Mouse (Mus musculus) brown adipose tissue, adult 24 weeks (tissue): ENCODE data around the gene Nelfcd. TPM values are rescaled to one million over a fixed set of nuclear protein-coding genes. Genes with fewer than 3 reads are reported as not detected.

Experiments used
- H3K27ac ChIP-seq: fragments of 200-500 bp; replicated peaks from 2 replicates; pipeline ENCODE4 v1.5.1; 2012; ENCODE audit warnings: low read depth, mild to moderate bottlenecking, low read length
- H3K4me1 ChIP-seq: fragments of 200-500 bp; 2 replicates; pipeline ENCODE4 v1.6.1; 2012; ENCODE audit warnings: low read length, mixed read lengths; ENCODE audit not compliant: control insufficient read depth, insufficient read depth, insufficient read length
- H3K4me3 ChIP-seq: fragments of 200-500 bp; 2 replicates; pipeline ENCODE4 v1.5.1; 2012; ENCODE audit warnings: low read depth, mild to moderate bottlenecking, low read length, moderate library complexity; ENCODE audit not compliant: insufficient read depth
- polyA plus RNA-seq: library from polyadenylated mRNA; stranded (reverse); fragments of >200 nt; gene quantifications from 2 replicates; pipeline ENCODE4 v1.2.4, GENCODE M21; 2012; ENCODE audit not compliant: missing spikeins, insufficient read depth, insufficient read length

The Nelfcd gene
- polyA plus RNA-seq, result 19.5 and 27.0 TPM in 2 replicates

GRCm38 (mm10) chr2:174415731-174416310 is at the start of gene Nelfcd:
Gene Nelfcd, plus strand, starts transcription at chr2:174415804.
- H3K27ac ChIP-seq, result peak within 1 kb of the TSS; percentile 22
- peaks cover 7% of the 10 kb centered on the region; the same call in 1 of the 2 replicates for H3K4me1 ChIP-seq
- H3K4me3 ChIP-seq, result peak within 1 kb of the TSS; percentile 86

GRCm38 (mm10) chr2:174366571-174366970 is 49.0 kb upstream of the Nelfcd start:
- no peak overlapping the region for H3K4me3 ChIP-seq
- H3K4me1 ChIP-seq, result no peaks in the 10 kb centered on the region
- no peak overlapping the region for H3K27ac ChIP-seq

GRCm38 (mm10) chr2:174381021-174381420 is 34.6 kb upstream of the Nelfcd start:
- Histone ChIP-seq H3K4me3 (no peak overlapping the region), H3K27ac (no peak overlapping the region), H3K4me1 (no peaks in the 10 kb centered on the region)

- no peak overlapping the region for H3K4me3 ChIP-seq
- H3K27ac ChIP-seq, result no peak overlapping the region
- H3K4me1 ChIP-seq, result 0 out of 2 replicates have a peak, but pooled peaks cover 2% of the 10 kb centered on the region
Measured at GRCm38 (mm10) chr2:174391936-174392335, 23.7 kb upstream of the Nelfcd start.

GRCm38 (mm10) chr2:174392554-174392953 is 23.1 kb upstream of the Nelfcd start:
- no peak overlapping the region for H3K4me3 ChIP-seq
- H3K4me1 ChIP-seq, result 0 out of 2 replicates have a peak, but pooled peaks cover 2% of the 10 kb centered on the region
- no peak overlapping the region for H3K27ac ChIP-seq

- Histone ChIP-seq H3K27ac (no peak overlapping the region), H3K4me3 (no peak overlapping the region), H3K4me1 (0 out of 2 replicates have a peak, but pooled peaks cover 2% of the 10 kb centered on the region)
Measured at GRCm38 (mm10) chr2:174393383-174393782, 22.2 kb upstream of the Nelfcd start.

GRCm38 (mm10) chr2:174396643-174397042 is 19.0 kb upstream of the Nelfcd start:
- 0 out of 2 replicates have a peak, but pooled peaks cover 2% of the 10 kb centered on the region for H3K4me1 ChIP-seq
- no peak overlapping the region for H3K27ac ChIP-seq
- H3K4me3 ChIP-seq, result no peak overlapping the region

- no peak overlapping the region for H3K27ac ChIP-seq
- no peak overlapping the region for H3K4me3 ChIP-seq
- H3K4me1 ChIP-seq, result 0 out of 2 replicates have a peak, but pooled peaks cover 2% of the 10 kb centered on the region
Measured at GRCm38 (mm10) chr2:174397065-174397464, 18.5 kb upstream of the Nelfcd start.

- H3K4me1 ChIP-seq, result 0 out of 2 replicates have a peak, but pooled peaks cover 2% of the 10 kb centered on the region
- H3K27ac ChIP-seq, result no peak overlapping the region
- no peak overlapping the region for H3K4me3 ChIP-seq
Measured at GRCm38 (mm10) chr2:174397881-174398280, 17.7 kb upstream of the Nelfcd start.

GRCm38 (mm10) chr2:174400396-174400795 is 15.2 kb upstream of the Nelfcd start:
- H3K4me1 ChIP-seq, result no peaks in the 10 kb centered on the region
- H3K4me3 ChIP-seq, result no peak overlapping the region
- H3K27ac ChIP-seq, result no peak overlapping the region

GRCm38 (mm10) chr2:174410222-174410621 is 5.4 kb upstream of the Nelfcd start:
- Histone ChIP-seq H3K27ac (no peak overlapping the region), H3K4me1 (no peaks in the 10 kb centered on the region), H3K4me3 (no peak overlapping the region)

- H3K4me3 ChIP-seq, result no peak overlapping the region
- H3K4me1 ChIP-seq, result peaks cover 7% of the 10 kb centered on the region; the same call in 1 of the 2 replicates
- H3K27ac ChIP-seq, result no peak overlapping the region
Measured at GRCm38 (mm10) chr2:174413127-174413526, 2.5 kb upstream of the Nelfcd start.

- no peak overlapping the region for H3K4me3 ChIP-seq
- H3K27ac ChIP-seq, result no peak overlapping the region
- peaks cover 7% of the 10 kb centered on the region; the same call in 1 of the 2 replicates for H3K4me1 ChIP-seq
Measured at GRCm38 (mm10) chr2:174415001-174415730, 438 bp upstream of the Nelfcd start.

- Histone ChIP-seq H3K4me3 (no peak overlapping the region), H3K4me1 (peaks cover 6% of the 10 kb centered on the region; the same call in 1 of the 2 replicates), H3K27ac (no peak overlapping the region)
Measured at GRCm38 (mm10) chr2:174421107-174421506, 5.5 kb downstream of the Nelfcd start.

GRCm38 (mm10) chr2:174424301-174425085 is 8.9 kb downstream of the Nelfcd start:
- no peak overlapping the region for H3K4me3 ChIP-seq
- no peaks in the 10 kb centered on the region for H3K4me1 ChIP-seq
- no peak overlapping the region for H3K27ac ChIP-seq
